Mouse (Mus musculus): ENCODE measurements at regions not wholly inside any gene's neighbourhood (a gene's known extent, or its start where the extent isn't known, plus 50 kb on each side); places are given as distances from the start of the nearest gene placed in this dataset.

GRCm38 (mm10) chr10:70336741-70337140 lies 91.8 kb downstream of the Slc16a9 start:
- H3K36me3 ChIP-seq: no peaks in the 10 kb centered on the region
- H3K27ac ChIP-seq: no peak overlapping the region
- no peaks in the 10 kb centered on the region for H3K4me1 ChIP-seq
- WGBS: 67% methylated on average over 1 of the region's 1 CpGs
- no peak for DNase-seq (ENCODE audit: low spot score)
- H3K4me3 ChIP-seq: no peak overlapping the region
- no peaks in the 10 kb centered on the region for H3K27me3 ChIP-seq (ENCODE audit: low read depth, poor library complexity, severe bottlenecking)
- no peaks in the 10 kb centered on the region; the same call in 1 of the 2 replicates for H3K9me3 ChIP-seq (replicated peaks)

DNA sequence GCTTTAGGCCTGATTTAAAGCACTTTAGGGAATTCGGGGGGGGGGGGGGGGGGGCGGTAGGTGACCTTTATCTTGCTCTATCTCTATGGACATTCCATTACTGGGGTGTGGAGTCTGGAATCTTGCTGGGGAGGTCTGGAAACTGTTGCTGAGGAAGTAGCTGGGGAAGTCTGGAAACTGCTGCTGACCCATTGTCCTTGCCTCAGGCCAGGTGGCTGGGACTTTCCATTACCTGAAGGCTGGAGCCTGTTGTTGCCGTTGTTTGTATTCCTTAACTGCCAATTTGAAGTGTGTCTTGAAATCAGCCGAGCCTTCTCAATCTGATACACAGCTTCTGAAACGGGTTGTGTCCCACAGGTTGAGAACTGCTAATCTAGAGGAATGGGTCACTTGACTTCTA lies 80.9 kb upstream of the Fam13c start:
- H3K27me3 ChIP-seq (ENCODE audit: low read depth, poor library complexity, severe bottlenecking): no peaks in the 10 kb centered on the region
- no peaks in the 10 kb centered on the region for H3K36me3 ChIP-seq
- H3K4me1 ChIP-seq: no peaks in the 10 kb centered on the region
- no peak overlapping the region for H3K27ac ChIP-seq
- no peak for DNase-seq (ENCODE audit: low spot score)
- 80% methylated on average over 5 of the region's 5 CpGs for WGBS
- H3K9me3 ChIP-seq (replicated peaks): no peaks in the 10 kb centered on the region
- no peak overlapping the region for H3K4me3 ChIP-seq

DNA sequence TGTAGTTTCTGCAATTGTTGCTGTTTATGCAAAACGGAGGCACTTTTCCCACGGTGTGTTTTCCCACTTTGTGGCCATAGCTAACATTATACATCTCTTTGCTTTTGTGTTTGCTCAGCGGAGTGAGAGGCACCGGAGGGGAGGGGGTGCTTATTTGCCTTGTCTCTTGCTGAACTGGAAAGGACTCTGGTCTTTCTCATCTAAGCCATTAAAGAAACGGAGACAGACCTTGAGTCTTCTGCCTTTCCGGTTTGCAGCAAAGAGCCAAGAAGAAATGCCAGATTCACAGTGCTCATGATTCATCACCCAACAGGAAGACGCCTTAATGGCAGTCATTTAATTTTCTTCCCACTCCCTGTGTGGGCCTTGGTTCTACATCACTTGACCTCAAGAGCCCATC lies 80.4 kb upstream of the Fam13c start:
- no peak overlapping the region for H3K4me3 ChIP-seq
- H3K27me3 ChIP-seq (ENCODE audit: low read depth, poor library complexity, severe bottlenecking): no peaks in the 10 kb centered on the region
- no peaks in the 10 kb centered on the region for H3K4me1 ChIP-seq
- H3K9me3 ChIP-seq (replicated peaks): no peaks in the 10 kb centered on the region
- no peak overlapping the region for H3K27ac ChIP-seq
- WGBS: 79% methylated on average over 7 of the region's 7 CpGs
- no peaks in the 10 kb centered on the region for H3K36me3 ChIP-seq
- no peak for DNase-seq (ENCODE audit: low spot score)

DNA sequence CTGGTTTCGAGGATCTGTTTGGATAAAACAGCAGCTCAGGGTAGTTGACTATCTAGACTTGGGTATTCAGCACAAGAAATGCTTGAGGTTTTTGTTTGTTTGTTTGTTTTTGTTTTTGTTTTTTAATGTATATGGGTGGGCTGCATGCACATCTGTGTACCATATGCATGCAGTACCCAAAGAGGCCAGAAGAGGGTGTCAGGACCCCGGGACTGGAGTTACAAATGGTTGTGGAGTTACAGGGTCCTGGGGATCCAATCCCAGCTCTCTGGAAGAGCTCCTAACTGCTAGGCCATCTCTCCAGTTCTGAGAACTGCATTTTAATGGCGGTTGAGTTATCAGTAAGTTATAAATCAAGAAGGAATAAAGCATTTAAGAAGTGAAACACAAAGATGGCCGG lies 77.2 kb upstream of the Fam13c start:
- 83% methylated on average over 4 of the region's 4 CpGs for WGBS
- no peaks in the 10 kb centered on the region for H3K36me3 ChIP-seq
- peak; percentile 43 for DNase-seq (ENCODE audit: low spot score)
- no peak overlapping the region for H3K27ac ChIP-seq
- H3K27me3 ChIP-seq (ENCODE audit: low read depth, poor library complexity, severe bottlenecking): no peaks in the 10 kb centered on the region
- no peaks in the 10 kb centered on the region for H3K4me1 ChIP-seq
- no peak overlapping the region for H3K4me3 ChIP-seq
- no peaks in the 10 kb centered on the region for H3K9me3 ChIP-seq (replicated peaks)

GRCm38 (mm10) chr10:70364218-70364975 lies 75.9 kb upstream of the Fam13c start:
- H3K9me3 ChIP-seq (replicated peaks): no peaks in the 10 kb centered on the region
- DNase-seq (ENCODE audit: low spot score): no peak
- peaks cover 3% of the 10 kb centered on the region; the same call in 1 of the 2 replicates for H3K4me1 ChIP-seq
- no peak overlapping the region for H3K4me3 ChIP-seq
- H3K27ac ChIP-seq: no peak overlapping the region
- H3K27me3 ChIP-seq (ENCODE audit: low read depth, poor library complexity, severe bottlenecking): no peaks in the 10 kb centered on the region
- no peaks in the 10 kb centered on the region for H3K36me3 ChIP-seq
- WGBS: 64% methylated on average over 14 of the region's 14 CpGs

DNA sequence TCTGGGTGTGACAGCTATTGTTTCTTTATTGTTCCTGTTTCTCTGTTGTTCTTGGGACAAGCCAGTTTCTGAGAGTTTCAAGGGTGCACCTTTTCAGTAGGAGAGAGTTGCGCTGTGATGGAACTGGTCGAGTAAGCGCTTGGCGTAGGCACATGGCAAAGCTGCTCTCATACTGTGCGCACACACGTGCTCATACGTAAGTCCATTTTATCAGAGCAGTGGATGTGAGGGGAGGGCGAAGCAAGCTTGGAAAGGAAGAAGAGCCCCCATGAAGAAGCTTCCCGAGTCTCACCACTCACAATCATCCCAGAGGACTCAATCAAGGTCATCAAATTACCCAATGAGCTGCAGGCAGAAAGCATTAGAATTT lies 75.3 kb upstream of the Fam13c start:
- Histone ChIP-seq H3K27ac (no peak overlapping the region), H3K4me1 (peaks cover 3% of the 10 kb centered on the region; the same call in 1 of the 2 replicates), H3K4me3 (no peak overlapping the region), H3K27me3 (ENCODE audit: low read depth, poor library complexity, severe bottlenecking) (no peaks in the 10 kb centered on the region), H3K9me3 (replicated peaks) (no peaks in the 10 kb centered on the region), H3K36me3 (no peaks in the 10 kb centered on the region)
- no peak for DNase-seq (ENCODE audit: low spot score)
- 92% methylated on average over 9 of the region's 9 CpGs for WGBS

GRCm38 (mm10) chr10:70365504-70365903 lies 74.8 kb upstream of the Fam13c start:
- Histone ChIP-seq H3K4me3 (no peak overlapping the region), H3K27me3 (ENCODE audit: low read depth, poor library complexity, severe bottlenecking) (no peaks in the 10 kb centered on the region), H3K36me3 (no peaks in the 10 kb centered on the region), H3K4me1 (peaks cover 3% of the 10 kb centered on the region; the same call in 1 of the 2 replicates), H3K9me3 (replicated peaks) (no peaks in the 10 kb centered on the region), H3K27ac (no peak overlapping the region)
- 93% methylated on average over 9 of the region's 9 CpGs for WGBS
- no peak for DNase-seq (ENCODE audit: low spot score)

- H3K4me1 ChIP-seq: peaks cover 3% of the 10 kb centered on the region; the same call in 1 of the 2 replicates
- H3K27me3 ChIP-seq (ENCODE audit: low read depth, poor library complexity, severe bottlenecking): no peaks in the 10 kb centered on the region
- no peaks in the 10 kb centered on the region for H3K9me3 ChIP-seq (replicated peaks)
- H3K27ac ChIP-seq: no peak overlapping the region
- no peak for DNase-seq (ENCODE audit: low spot score)
- H3K36me3 ChIP-seq: no peaks in the 10 kb centered on the region
- 85% methylated on average over 11 of the region's 11 CpGs for WGBS
- no peak overlapping the region for H3K4me3 ChIP-seq
Observed at GRCm38 (mm10) chr10:70367866-70368265, 72.4 kb upstream of the Fam13c start.

- no peak overlapping the region for H3K27ac ChIP-seq
- peaks cover 3% of the 10 kb centered on the region; the same call in 1 of the 2 replicates for H3K4me1 ChIP-seq
- no peak overlapping the region for H3K4me3 ChIP-seq
- H3K36me3 ChIP-seq: no peaks in the 10 kb centered on the region
- DNase-seq (ENCODE audit: low spot score): peak; percentile 49
- H3K9me3 ChIP-seq (replicated peaks): no peaks in the 10 kb centered on the region
- H3K27me3 ChIP-seq (ENCODE audit: low read depth, poor library complexity, severe bottlenecking): no peaks in the 10 kb centered on the region
- 30% methylated on average over 7 of the region's 7 CpGs for WGBS
Observed at GRCm38 (mm10) chr10:70368685-70369084, 71.6 kb upstream of the Fam13c start.

- no peaks in the 10 kb centered on the region for H3K27me3 ChIP-seq (ENCODE audit: low read depth, poor library complexity, severe bottlenecking)
- 89% methylated on average over 6 of the region's 6 CpGs for WGBS
- DNase-seq (ENCODE audit: low spot score): no peak
- no peak overlapping the region for H3K27ac ChIP-seq
- H3K4me1 ChIP-seq: peaks cover 3% of the 10 kb centered on the region; the same call in 1 of the 2 replicates
- no peaks in the 10 kb centered on the region for H3K9me3 ChIP-seq (replicated peaks)
- no peaks in the 10 kb centered on the region for H3K36me3 ChIP-seq
- H3K4me3 ChIP-seq: no peak overlapping the region
Observed at GRCm38 (mm10) chr10:70372411-70373136, 67.7 kb upstream of the Fam13c start.

DNA sequence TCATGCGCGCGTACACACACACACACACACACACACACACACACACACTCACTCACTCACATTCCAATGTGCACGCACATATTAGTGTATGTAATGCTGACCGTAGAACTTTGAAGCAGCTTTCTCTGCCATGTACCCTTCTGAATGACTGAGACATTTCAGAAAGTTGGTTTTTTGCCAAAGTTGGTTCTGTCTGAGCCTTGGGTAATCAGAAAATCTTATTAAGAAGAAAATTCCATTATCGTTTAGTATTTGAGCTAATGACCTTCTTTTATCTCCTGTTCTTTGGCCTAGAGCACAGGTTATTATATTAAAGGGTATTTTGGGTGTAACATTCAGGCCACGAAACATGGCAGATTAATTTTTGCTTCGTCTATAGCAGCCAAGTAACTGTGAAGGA lies 67.1 kb upstream of the Fam13c start:
- H3K4me1 ChIP-seq: peaks cover 3% of the 10 kb centered on the region; the same call in 1 of the 2 replicates
- H3K27ac ChIP-seq: no peak overlapping the region
- DNase-seq (ENCODE audit: low spot score): no peak
- no peaks in the 10 kb centered on the region for H3K27me3 ChIP-seq (ENCODE audit: low read depth, poor library complexity, severe bottlenecking)
- H3K4me3 ChIP-seq: no peak overlapping the region
- H3K36me3 ChIP-seq: no peaks in the 10 kb centered on the region
- H3K9me3 ChIP-seq (replicated peaks): no peaks in the 10 kb centered on the region
- WGBS: 95% methylated on average over 8 of the region's 8 CpGs

DNA sequence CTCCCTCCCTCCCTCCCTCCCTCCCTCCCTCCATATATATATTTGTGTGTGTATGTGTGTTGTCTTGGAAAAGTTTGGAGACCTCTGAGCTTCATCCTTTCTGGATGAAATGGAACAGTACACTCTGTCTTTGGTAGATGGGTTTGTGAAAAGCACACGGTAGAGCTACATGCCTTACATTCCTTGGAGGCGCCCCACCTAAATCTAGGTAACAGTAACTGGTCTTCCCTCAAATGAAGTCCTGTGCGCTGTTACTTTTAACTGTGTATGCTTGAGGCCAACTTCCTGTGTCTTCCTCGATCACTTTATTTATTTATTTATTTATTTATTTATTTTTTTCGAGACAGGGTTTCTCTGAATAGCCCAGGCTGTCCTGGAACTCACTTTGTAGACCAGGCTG lies 66.4 kb upstream of the Fam13c start:
- Histone ChIP-seq H3K9me3 (replicated peaks) (no peaks in the 10 kb centered on the region), H3K27ac (no peak overlapping the region), H3K4me1 (no peaks in the 10 kb centered on the region), H3K27me3 (ENCODE audit: low read depth, poor library complexity, severe bottlenecking) (no peaks in the 10 kb centered on the region), H3K4me3 (no peak overlapping the region), H3K36me3 (no peaks in the 10 kb centered on the region)
- no peak for DNase-seq (ENCODE audit: low spot score)
- 88% methylated on average over 5 of the region's 5 CpGs for WGBS

- Histone ChIP-seq H3K27ac (no peak overlapping the region), H3K9me3 (replicated peaks) (no peaks in the 10 kb centered on the region), H3K36me3 (no peaks in the 10 kb centered on the region), H3K27me3 (ENCODE audit: low read depth, poor library complexity, severe bottlenecking) (no peaks in the 10 kb centered on the region), H3K4me3 (no peak overlapping the region), H3K4me1 (no peaks in the 10 kb centered on the region)
- DNase-seq (ENCODE audit: low spot score): no peak
- 82% methylated on average over 7 of the region's 7 CpGs for WGBS
Observed at GRCm38 (mm10) chr10:70374726-70375125, 65.6 kb upstream of the Fam13c start.
